18 mouse cellular contexts compared by ENCODE assay signal in the genomic region with DNA sequence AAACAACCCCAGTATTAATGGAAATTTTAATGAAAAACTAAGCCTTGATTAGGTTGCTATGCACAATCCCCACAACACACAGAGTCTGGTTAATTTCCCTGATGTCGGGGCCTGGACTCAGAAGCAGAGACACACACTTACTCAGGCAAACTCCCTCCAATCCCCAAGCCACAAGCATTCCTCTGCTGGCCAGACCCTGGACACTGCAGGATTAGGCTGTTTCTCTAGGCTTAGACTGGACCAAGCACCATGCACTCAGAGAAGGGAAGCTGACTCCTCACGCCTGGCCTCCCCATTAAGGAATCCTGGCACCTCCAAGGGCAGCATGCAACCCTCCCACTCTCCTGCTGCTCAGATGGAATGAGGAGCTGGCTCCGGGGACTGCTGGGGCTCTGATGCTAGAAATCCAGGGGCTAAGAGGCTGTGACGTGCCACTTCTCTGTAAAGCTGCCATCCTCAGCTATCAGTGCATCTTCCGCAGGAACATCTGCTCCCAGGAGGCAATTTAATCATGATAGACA.
DNase-seq lines count a peak whose midpoint lies in the region; ATAC-seq lines count a peak whose summit lies in the region.
"Had no signal": no experiment of that assay in that cellular context is flagged by ENCODE, and none has a peak within 500 bp of the region (broad histone marks: within the 10 kb centered on the region; RNA-seq: fewer than 3 reads in every experiment).

No protein-coding gene starts in this region.

- no peak overlapping the region for H3K4me3 ChIP-seq in hindbrain, embryonic 10.5 days
- H3K4me3 ChIP-seq in hindbrain, embryonic 11.5 days (ENCODE audit: low read depth, low read length), result no peak overlapping the region
- no peak overlapping the region for H3K4me3 ChIP-seq in hindbrain, embryonic 16.5 days (ENCODE audit: low read length)
- H3K4me3 ChIP-seq in neural tube, embryonic 15.5 days (replicated peaks), result no peak overlapping the region
- H3K4me3 ChIP-seq: embryonic facial prominence, embryonic 12.5 days; forebrain, embryonic 10.5 days; limb, embryonic 15.5 days; myocyte had no signal

- H3K27me3 ChIP-seq in hindbrain, embryonic 10.5 days (ENCODE audit: insufficient read depth, poor library complexity, severe bottlenecking), result no peaks in the 10 kb centered on the region
- no peaks in the 10 kb centered on the region for H3K27me3 ChIP-seq in hindbrain, embryonic 11.5 days (ENCODE audit: control insufficient read depth, insufficient read depth, low read length)
- no peaks in the 10 kb centered on the region for H3K27me3 ChIP-seq in hindbrain, embryonic 16.5 days (replicated peaks; ENCODE audit: control insufficient read depth, insufficient read depth, low read length)
- no peaks in the 10 kb centered on the region for H3K27me3 ChIP-seq in neural tube, embryonic 15.5 days (replicated peaks)
- H3K27me3 ChIP-seq: embryonic facial prominence, embryonic 12.5 days; limb, embryonic 15.5 days had no signal

- H3K4me1 ChIP-seq in hindbrain, embryonic 10.5 days (replicated peaks), result no peaks in the 10 kb centered on the region
- no peaks in the 10 kb centered on the region for H3K4me1 ChIP-seq in hindbrain, embryonic 11.5 days (replicated peaks; ENCODE audit: control insufficient read depth, insufficient read depth, low read length)
- peaks cover 5% of the 10 kb centered on the region for H3K4me1 ChIP-seq in hindbrain, embryonic 16.5 days (ENCODE audit: control insufficient read depth, insufficient read depth, low read depth, low read length)
- H3K4me1 ChIP-seq in neural tube, embryonic 15.5 days, result peaks cover 9% of the 10 kb centered on the region; the same call in 1 of the 2 replicates
- H3K4me1 ChIP-seq: embryonic facial prominence, embryonic 12.5 days; forebrain, embryonic 10.5 days; limb, embryonic 15.5 days had no signal

- no peak overlapping the region for H3K9ac ChIP-seq in hindbrain, embryonic 11.5 days (ENCODE audit: low read depth, low read length)
- no peak overlapping the region for H3K9ac ChIP-seq in hindbrain, embryonic 16.5 days (ENCODE audit: low read depth, low read length)
- no peak overlapping the region for H3K9ac ChIP-seq in neural tube, embryonic 15.5 days (replicated peaks)
- H3K9ac ChIP-seq: embryonic facial prominence, embryonic 12.5 days; limb, embryonic 15.5 days; lung, embryonic 14.5 days had no signal

- 71% methylated on average over 5 of the region's 5 CpGs for WGBS in hindbrain, embryonic 10.5 days
- WGBS in hindbrain, embryonic 11.5 days, result 70% methylated on average over 5 of the region's 5 CpGs
- 49% methylated on average over 5 of the region's 5 CpGs for WGBS in hindbrain, embryonic 16.5 days
- WGBS in neural tube, embryonic 15.5 days, result 56% methylated on average over 5 of the region's 5 CpGs

- no peak for ATAC-seq in hindbrain, embryonic 11.5 days (ENCODE audit: low FRiP score)
- peak; percentile 60 for ATAC-seq in hindbrain, embryonic 16.5 days
- ATAC-seq in neural tube, embryonic 15.5 days (ENCODE audit: low FRiP score), result 0 out of 2 replicates have a peak, but pooled peaks have one; percentile 5
- ATAC-seq: intestine, embryonic 16.5 days had no signal

- no peaks in the 10 kb centered on the region for H3K9me3 ChIP-seq in hindbrain, embryonic 10.5 days
- no peaks in the 10 kb centered on the region for H3K9me3 ChIP-seq in hindbrain, embryonic 11.5 days (ENCODE audit: control insufficient read depth, low read length)
- no peaks in the 10 kb centered on the region for H3K9me3 ChIP-seq in hindbrain, embryonic 16.5 days (ENCODE audit: control insufficient read depth, low read length)
- no peaks in the 10 kb centered on the region for H3K9me3 ChIP-seq in neural tube, embryonic 15.5 days (replicated peaks)
- H3K9me3 ChIP-seq: embryonic facial prominence, embryonic 12.5 days; forebrain, embryonic 10.5 days; limb, embryonic 15.5 days had no signal

- no peaks in the 10 kb centered on the region for H3K36me3 ChIP-seq in hindbrain, embryonic 10.5 days
- no peaks in the 10 kb centered on the region for H3K36me3 ChIP-seq in hindbrain, embryonic 11.5 days (ENCODE audit: control insufficient read depth, insufficient read depth, low read length)
- H3K36me3 ChIP-seq in hindbrain, embryonic 16.5 days (ENCODE audit: control insufficient read depth, insufficient read depth, low read length), result no peaks in the 10 kb centered on the region
- no peaks in the 10 kb centered on the region for H3K36me3 ChIP-seq in neural tube, embryonic 15.5 days
- H3K36me3 ChIP-seq: embryonic facial prominence, embryonic 12.5 days; forebrain, embryonic 10.5 days; limb, embryonic 15.5 days had no signal

- no peak overlapping the region for H3K4me2 ChIP-seq in hindbrain, embryonic 11.5 days (replicated peaks; ENCODE audit: low read depth, low read length)
- H3K4me2 ChIP-seq in hindbrain, embryonic 16.5 days (ENCODE audit: low read length), result no peak overlapping the region
- no peak overlapping the region for H3K4me2 ChIP-seq in neural tube, embryonic 15.5 days
- H3K4me2 ChIP-seq: embryonic facial prominence, embryonic 12.5 days; limb, embryonic 15.5 days; lung, embryonic 14.5 days had no signal

- DNase-seq in hindbrain, embryonic 10.5 days (ENCODE audit: low spot score), result no peak
- DNase-seq in hindbrain, embryonic 11.5 days (ENCODE audit: low spot score), result no peak
- DNase-seq in cerebellum, adult 9-10 months, result peak; percentile 45
- no peak for DNase-seq in right cerebral cortex, postnatal 14 days
- DNase-seq in adrenal gland, adult 2 months, result no peak
- DNase-seq: adrenal gland, postnatal 14 days; heart, postnatal 14 days; kidney, postnatal 14 days; lung, embryonic 14.5 days; thymus, postnatal 36 days had no signal

- H3K27ac ChIP-seq in hindbrain, embryonic 10.5 days, result 0 out of 2 replicates have a peak overlapping the region, but pooled peaks have one; percentile 17
- no peak overlapping the region for H3K27ac ChIP-seq in hindbrain, embryonic 11.5 days (ENCODE audit: low read depth, low read length)
- no peak overlapping the region for H3K27ac ChIP-seq in hindbrain, embryonic 16.5 days (ENCODE audit: low read depth, low read length)
- H3K27ac ChIP-seq in neural tube, embryonic 15.5 days (replicated peaks), result no peak overlapping the region; the same call in 1 of the 2 replicates
- H3K27ac ChIP-seq: embryonic facial prominence, embryonic 12.5 days; forebrain, embryonic 10.5 days; limb, embryonic 15.5 days; stomach, postnatal 0 days had no signal
